Mouse (Mus musculus) effector memory CD4-positive, alpha-beta T cell, adult 7 months (primary cell): ENCODE measurements around the gene Gm47283. TPM values are rescaled to one million over a fixed set of nuclear protein-coding genes. Genes with fewer than 3 reads are reported as not detected.

Experiments
- polyA plus RNA-seq: library from polyadenylated mRNA; unstranded; fragments of 100-300 nt; shearing (Covaris generic); gene quantifications from one replicate; pipeline ENCODE4 v1.2.1, GENCODE M21; 2017

Gm47283 gene
- polyA plus RNA-seq, result not detected

GRCm38 (mm10) chrY:90784438-90784837, at the start of gene Gm47283:
Gm47283 (plus strand) TSS chrY:90784738.

GRCm38 (mm10) chrY:90754721-90755120, 29.8 kb upstream of the Gm47283 start, which contains the start of gene Gm21860:
Gm21860 (minus strand) TSS chrY:90754821.

GRCm38 (mm10) chrY:90839077-90839476, 54.5 kb downstream of the Gm47283 start, which contains the start of gene Gm21748:
Gm21748 (minus strand) TSS chrY:90839177.

Other genes starting within 250 kb of the Gm47283 start
- not detected for gene Gm21860, start 29.9 kb upstream of the Gm47283 start, polyA plus RNA-seq
- gene Gm21748, start 54.4 kb downstream of the Gm47283 start, polyA plus RNA-seq, result not detected